Mouse (Mus musculus): ENCODE measurements around the gene Tmem273. TPM values are rescaled to one million over a fixed set of nuclear protein-coding genes. Genes with fewer than 3 reads are reported as not detected.

Tmem273 gene
- polyA plus RNA-seq, 1 experiment from 2014 or later, result 0.30 TPM

Other genes with a start within 250 kb of the Tmem273 start
- gene Prrxl1, start 186.6 kb upstream of the Tmem273 start, polyA plus RNA-seq (2016; fragmentation: Nextera tagmentation; extraction: Ambion mirVana), result 19.0 and 28.3 TPM in 2 replicates
- 0.14 and 0.21 TPM in 2 replicates for gene 3425401B19Rik, start 100.7 kb upstream of the Tmem273 start, polyA plus RNA-seq (2016; fragmentation: Nextera tagmentation; extraction: Ambion mirVana)
- not detected in 2 replicates for gene Fam170b, start 48.0 kb downstream of the Tmem273 start, polyA plus RNA-seq (2016; fragmentation: Nextera tagmentation; extraction: Ambion mirVana)
- gene Vstm4, start 70.8 kb downstream of the Tmem273 start, polyA plus RNA-seq (2016; fragmentation: Nextera tagmentation; extraction: Ambion mirVana), result 7.3 and 8.2 TPM in 2 replicates
- gene Lrrc18, start 205.4 kb downstream of the Tmem273 start, polyA plus RNA-seq (2016; fragmentation: Nextera tagmentation; extraction: Ambion mirVana), result 0.40 and 0.43 TPM in 2 replicates

All from hindbrain, embryonic 12.5 days (tissue).